Mouse (Mus musculus) hindbrain, embryonic 15.5 days (tissue): ENCODE results near the gene D1Ertd622e. TPM values are rescaled to one million over a fixed set of nuclear protein-coding genes. Genes with fewer than 3 reads are reported as not detected.

Source experiments
- ATAC-seq: fragments of 200-750 bp; cut with Nextera tagmentation; 2 replicates; pipeline ENCODE4 v1.8.0; 2017; ENCODE audit warnings: low read depth, moderate number of reproducible peaks, moderate TSS enrichment; ENCODE audit not compliant: low FRiP score
- H3K27ac ChIP-seq: fragments of 300-500 bp; sonication (generic); replicated peaks from 2 replicates; pipeline ENCODE4 v1.5.1; 2015; ENCODE audit warnings: mild to moderate bottlenecking, inconsistent platforms
- H3K27me3 ChIP-seq: fragments of 300-500 bp; sonication (generic); 2 replicates; pipeline ENCODE4 v1.6.1; 2015; ENCODE audit warnings: control low read depth, inconsistent platforms
- H3K36me3 ChIP-seq: fragments of 300-500 bp; sonication (generic); 2 replicates; pipeline ENCODE4 v1.6.1; 2015; ENCODE audit warnings: control low read depth, inconsistent platforms
- H3K4me1 ChIP-seq: fragments of 300-500 bp; sonication (generic); replicated peaks from 2 replicates; pipeline ENCODE4 v1.6.1; 2015; ENCODE audit warnings: control low read depth, inconsistent platforms
- H3K4me2 ChIP-seq: fragments of 300-500 bp; sonication (generic); 2 replicates; pipeline ENCODE4 v1.6.1; 2015; ENCODE audit warnings: moderate library complexity, mild to moderate bottlenecking, inconsistent platforms
- H3K4me3 ChIP-seq: fragments of 300-500 bp; sonication (generic); 2 replicates; pipeline ENCODE4 v1.5.1; 2015; ENCODE audit warnings: mild to moderate bottlenecking, inconsistent platforms
- H3K9ac ChIP-seq: fragments of 300-500 bp; sonication (generic); 2 replicates; pipeline ENCODE4 v1.6.1; 2015; ENCODE audit warnings: inconsistent platforms
- H3K9me3 ChIP-seq: fragments of 300-500 bp; sonication (generic); 2 replicates; pipeline ENCODE4 v1.6.1; 2016; ENCODE audit warnings: control low read depth, inconsistent platforms
- WGBS: fragments of 180-500 bp; shearing (Covaris S2); methylation state at CpG from one replicate; pipeline ENCODE4 v1.1.7; 2015; 5-methylcytosine and 5-hydroxymethylcytosine counted together
- polyA plus RNA-seq: library from polyadenylated mRNA; unstranded; fragments of >200 nt; fragmentation: Nextera tagmentation; extraction: Ambion mirVana; gene quantifications from 2 replicates; pipeline ENCODE4 v1.2.1, GENCODE M21; 2015

D1Ertd622e gene
- polyA plus RNA-seq, 1 experiment from 2014 or later, result 55.6 TPM

GRCm38 (mm10) chr1:97662324-97662723, 450 bp upstream of the D1Ertd622e start:
- Histone ChIP-seq H3K9me3 (no peaks in the 10 kb centered on the region), H3K9ac (peak overlapping the region; percentile 99), H3K27me3 (no peaks in the 10 kb centered on the region), H3K27ac (peak overlapping the region; percentile 99), H3K4me1 (peaks cover 34% of the 10 kb centered on the region), H3K4me3 (peak overlapping the region; percentile 95), H3K36me3 (no peaks in the 10 kb centered on the region), H3K4me2 (peak overlapping the region; percentile 76)
- no peak for ATAC-seq
- 13% methylated on average over 7 of the region's 7 CpGs for WGBS

- WGBS, result under 1% methylated on average over 73 of the region's 93 CpGs
- peak; percentile 36 for ATAC-seq
- H3K4me1 ChIP-seq, result peaks cover 47% of the 10 kb centered on the region
These were observed 1.0 kb downstream of the D1Ertd622e start for GRCm38 (mm10) chr1:97660687-97661405.

GRCm38 (mm10) chr1:97659405-97659804, 2.5 kb downstream of the D1Ertd622e start:
- 36% methylated on average over 7 of the region's 7 CpGs for WGBS
- Histone ChIP-seq H3K9ac (peak overlapping the region; percentile 24; the same call in 1 of the 2 replicates), H3K4me1 (peaks cover 59% of the 10 kb centered on the region), H3K27ac (0 out of 2 replicates have a peak overlapping the region, but pooled peaks have one; percentile 31), H3K27me3 (no peaks in the 10 kb centered on the region), H3K9me3 (no peaks in the 10 kb centered on the region), H3K4me3 (peak overlapping the region; percentile 95), H3K4me2 (peak overlapping the region; percentile 76), H3K36me3 (no peaks in the 10 kb centered on the region)
- no peak for ATAC-seq

More at GRCm38 (mm10) chr1:97660687-97661405, 1.0 kb downstream of the D1Ertd622e start:
- no peaks in the 10 kb centered on the region for H3K36me3 ChIP-seq
- H3K9ac ChIP-seq, result peak overlapping the region; percentile 99
- peak overlapping the region; percentile 76 for H3K4me2 ChIP-seq
- no peaks in the 10 kb centered on the region for H3K27me3 ChIP-seq
- H3K4me3 ChIP-seq, result peak overlapping the region; percentile 95
- H3K27ac ChIP-seq, result peak overlapping the region; percentile 99
- H3K9me3 ChIP-seq, result no peaks in the 10 kb centered on the region

GRCm38 (mm10) chr1:97657786-97658185, 4.1 kb downstream of the D1Ertd622e start:
- H3K9ac ChIP-seq, result no peak overlapping the region
- peaks cover 67% of the 10 kb centered on the region for H3K4me1 ChIP-seq
- no peak overlapping the region for H3K27ac ChIP-seq
- no peaks in the 10 kb centered on the region for H3K9me3 ChIP-seq
- H3K36me3 ChIP-seq, result no peaks in the 10 kb centered on the region
- 67% methylated on average over 2 of the region's 2 CpGs for WGBS
- H3K27me3 ChIP-seq, result no peaks in the 10 kb centered on the region
- H3K4me3 ChIP-seq, result no peak overlapping the region
- peak overlapping the region; percentile 76 for H3K4me2 ChIP-seq
- ATAC-seq, result no peak

GRCm38 (mm10) chr1:97657201-97657600, 4.7 kb downstream of the D1Ertd622e start:
- Histone ChIP-seq H3K27ac (no peak overlapping the region), H3K36me3 (no peaks in the 10 kb centered on the region), H3K4me3 (no peak overlapping the region), H3K4me1 (peaks cover 65% of the 10 kb centered on the region), H3K9me3 (no peaks in the 10 kb centered on the region), H3K9ac (no peak overlapping the region), H3K27me3 (no peaks in the 10 kb centered on the region), H3K4me2 (peak overlapping the region; percentile 76)
- ATAC-seq, result no peak
- 63% methylated on average over 2 of the region's 2 CpGs for WGBS

DNA sequence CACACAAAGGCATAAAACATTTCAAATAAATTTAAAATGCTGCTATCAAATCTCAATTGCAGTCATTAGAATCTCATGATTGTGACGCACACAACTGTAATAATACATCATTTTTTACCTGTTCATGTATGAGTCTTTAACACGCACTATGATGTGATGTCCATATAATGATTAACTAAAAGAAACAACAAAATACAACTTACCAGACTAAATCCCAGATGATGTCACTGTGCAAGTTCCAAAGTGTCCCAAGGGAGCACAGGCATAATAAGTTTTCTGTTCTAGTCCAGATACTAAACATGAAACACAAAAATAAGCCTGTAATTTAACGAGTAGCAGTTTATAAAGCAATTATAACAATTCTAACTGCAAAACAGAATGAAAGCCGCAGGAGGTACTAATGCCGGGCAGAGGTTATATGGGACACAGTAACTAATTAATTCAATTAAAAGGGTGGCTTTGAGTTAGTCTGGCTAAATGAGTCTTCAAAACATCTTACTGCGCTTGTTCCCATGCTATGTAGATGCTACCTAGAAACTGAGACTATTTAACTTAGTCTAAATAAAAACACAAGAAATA, 7.4 kb downstream of the D1Ertd622e start:
- H3K36me3 ChIP-seq, result no peaks in the 10 kb centered on the region
- H3K4me2 ChIP-seq, result no peak overlapping the region
- WGBS, result 69% methylated on average over 6 of the region's 6 CpGs
- no peaks in the 10 kb centered on the region for H3K9me3 ChIP-seq
- H3K9ac ChIP-seq, result no peak overlapping the region
- no peak for ATAC-seq
- no peak overlapping the region for H3K4me3 ChIP-seq
- H3K27me3 ChIP-seq, result no peaks in the 10 kb centered on the region
- peaks cover 62% of the 10 kb centered on the region for H3K4me1 ChIP-seq
- H3K27ac ChIP-seq, result no peak overlapping the region

DNA sequence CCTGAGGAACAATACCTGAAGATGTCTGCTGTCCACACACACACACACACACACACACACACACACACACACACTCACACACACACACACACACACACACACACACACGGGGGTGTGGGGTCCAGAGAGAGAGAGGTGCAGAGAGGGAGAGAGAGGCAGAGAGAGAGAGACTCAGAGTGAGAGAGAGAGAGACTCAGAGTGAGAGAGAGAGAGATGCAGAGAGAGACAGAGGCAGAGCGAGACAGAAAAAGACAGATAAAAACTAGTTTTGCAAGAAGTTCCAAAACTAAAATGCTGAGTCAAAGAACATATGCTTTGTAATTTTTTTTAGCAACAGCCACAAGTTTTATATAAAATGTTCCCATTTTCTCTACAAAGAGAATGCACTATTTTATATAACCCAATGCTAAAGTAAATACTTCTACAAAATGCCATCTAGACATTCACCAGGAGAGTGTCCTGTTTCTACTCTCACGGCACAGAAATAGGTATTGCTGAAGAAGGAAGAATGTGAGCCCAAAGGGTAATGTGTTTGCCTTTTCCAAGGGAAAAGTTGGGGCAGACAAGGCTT, 11.2 kb downstream of the D1Ertd622e start:
- H3K4me1 ChIP-seq, result peaks cover 25% of the 10 kb centered on the region
- H3K4me2 ChIP-seq, result no peak overlapping the region
- no peak overlapping the region for H3K27ac ChIP-seq
- peaks cover 6% of the 10 kb centered on the region for H3K36me3 ChIP-seq
- 91% methylated on average over 3 of the region's 3 CpGs for WGBS
- H3K27me3 ChIP-seq, result no peaks in the 10 kb centered on the region
- H3K9me3 ChIP-seq, result no peaks in the 10 kb centered on the region
- no peak for ATAC-seq
- no peak overlapping the region for H3K9ac ChIP-seq
- H3K4me3 ChIP-seq, result no peak overlapping the region

GRCm38 (mm10) chr1:97650072-97650471, 11.8 kb downstream of the D1Ertd622e start:
- peak; percentile 49 for ATAC-seq
- no peak overlapping the region for H3K4me2 ChIP-seq
- H3K4me3 ChIP-seq, result no peak overlapping the region
- no peak overlapping the region for H3K9ac ChIP-seq
- H3K4me1 ChIP-seq, result peaks cover 23% of the 10 kb centered on the region
- H3K36me3 ChIP-seq, result peaks cover 9% of the 10 kb centered on the region
- H3K27me3 ChIP-seq, result no peaks in the 10 kb centered on the region
- no peaks in the 10 kb centered on the region for H3K9me3 ChIP-seq
- WGBS, result 52% methylated on average over 6 of the region's 6 CpGs
- H3K27ac ChIP-seq, result no peak overlapping the region

GRCm38 (mm10) chr1:97647037-97647436, 14.8 kb downstream of the D1Ertd622e start:
- peaks cover 4% of the 10 kb centered on the region for H3K4me1 ChIP-seq

DNA sequence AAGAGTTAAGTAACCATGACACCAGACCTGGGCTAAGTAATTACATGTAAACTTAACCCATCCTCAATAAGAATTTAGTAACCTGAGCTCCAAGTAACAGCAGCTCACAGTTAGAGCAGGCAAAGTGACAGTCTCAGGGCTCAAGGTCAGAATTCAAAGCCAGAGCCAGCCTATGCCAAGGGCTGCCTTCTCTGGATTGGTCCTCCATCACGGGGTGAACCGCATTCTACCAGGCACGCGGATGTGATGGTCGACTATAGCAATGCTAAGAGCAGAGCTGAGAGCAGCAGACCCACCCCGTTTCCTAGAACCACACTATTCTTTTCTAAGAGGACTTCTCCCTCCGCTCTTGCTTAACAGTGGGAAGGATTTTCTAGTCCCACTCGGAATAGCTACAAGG, 27.8 kb downstream of the D1Ertd622e start:
- no peak overlapping the region for H3K4me2 ChIP-seq
- H3K9ac ChIP-seq, result no peak overlapping the region
- H3K4me3 ChIP-seq, result no peak overlapping the region
- no peak overlapping the region for H3K27ac ChIP-seq
- no peaks in the 10 kb centered on the region for H3K27me3 ChIP-seq
- peaks cover 3% of the 10 kb centered on the region; the same call in 1 of the 2 replicates for H3K36me3 ChIP-seq
- H3K4me1 ChIP-seq, result 0 out of 2 replicates have a peak, but pooled peaks cover 4% of the 10 kb centered on the region
- no peaks in the 10 kb centered on the region for H3K9me3 ChIP-seq
- no peak for ATAC-seq
- WGBS, result 92% methylated on average over 8 of the region's 8 CpGs

More at GRCm38 (mm10) chr1:97647037-97647436, 14.8 kb downstream of the D1Ertd622e start:
- Histone ChIP-seq H3K27ac (no peak overlapping the region), H3K9me3 (no peaks in the 10 kb centered on the region), H3K9ac (no peak overlapping the region), H3K36me3 (peaks cover 12% of the 10 kb centered on the region), H3K27me3 (no peaks in the 10 kb centered on the region), H3K4me3 (no peak overlapping the region), H3K4me2 (no peak overlapping the region)
- 100% methylated on average over 1 of the region's 1 CpGs for WGBS
- ATAC-seq, result no peak

- peaks cover 1% of the 10 kb centered on the region; the same call in 1 of the 2 replicates for H3K36me3 ChIP-seq
- H3K9ac ChIP-seq, result no peak overlapping the region
- no peak overlapping the region for H3K4me2 ChIP-seq
- ATAC-seq, result no peak
- no peak overlapping the region for H3K27ac ChIP-seq
- 91% methylated on average over 11 of the region's 11 CpGs for WGBS
- H3K4me1 ChIP-seq, result 0 out of 2 replicates have a peak, but pooled peaks cover 4% of the 10 kb centered on the region
- no peaks in the 10 kb centered on the region for H3K27me3 ChIP-seq
- no peaks in the 10 kb centered on the region for H3K9me3 ChIP-seq
- H3K4me3 ChIP-seq, result no peak overlapping the region
These were observed 29.2 kb downstream of the D1Ertd622e start for GRCm38 (mm10) chr1:97632545-97633256.
